Mouse (Mus musculus): ENCODE measurements at regions not wholly inside any gene's neighbourhood (a gene's known extent, or its start where the extent isn't known, plus 50 kb on each side); places are given as distances from the start of the nearest gene placed in this dataset.

DNA sequence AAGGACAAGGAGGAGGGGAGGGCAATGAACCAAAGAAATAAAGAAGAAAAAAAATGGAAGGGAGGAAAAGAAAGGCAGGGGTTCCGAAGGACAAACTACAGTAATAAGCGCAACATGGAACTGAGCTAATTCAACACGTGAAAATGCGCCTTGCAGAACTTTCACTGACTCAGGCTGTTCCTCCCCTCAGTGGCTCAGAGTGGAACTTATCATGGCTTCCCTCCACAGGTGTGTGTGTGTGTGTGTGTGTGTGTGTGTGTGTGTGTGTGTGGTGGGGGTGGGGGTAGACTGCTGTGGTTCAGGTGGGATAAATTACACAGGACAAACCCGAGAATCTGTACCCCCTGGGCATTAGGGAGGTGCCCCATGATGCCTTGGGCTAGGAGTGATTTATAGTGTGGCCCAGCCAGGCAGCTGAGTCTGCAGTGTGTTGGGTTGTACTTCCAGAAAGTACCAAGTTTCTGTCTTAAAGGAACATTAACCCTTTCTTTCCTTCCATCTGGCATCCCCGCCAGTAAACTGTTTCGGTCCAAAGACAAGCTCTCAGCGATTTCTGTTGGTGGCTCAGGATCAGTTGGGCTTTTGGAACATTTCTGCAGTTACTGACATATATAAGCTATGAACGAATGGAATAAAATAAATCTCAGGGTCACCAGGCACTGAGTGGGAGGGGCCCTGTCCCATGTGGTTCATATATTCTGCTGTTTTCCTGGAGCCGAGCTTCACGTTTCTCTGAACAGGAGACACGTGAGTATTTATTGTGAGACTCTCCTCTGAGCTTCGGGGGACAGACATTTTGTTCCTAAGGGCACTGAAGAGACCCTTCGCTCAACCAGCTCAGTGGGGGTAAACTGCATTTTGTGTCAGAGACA, 71.1 kb upstream of the Lnx1 start:
- no peak for DNase-seq (ENCODE audit: low read depth, low spot score)

DNA sequence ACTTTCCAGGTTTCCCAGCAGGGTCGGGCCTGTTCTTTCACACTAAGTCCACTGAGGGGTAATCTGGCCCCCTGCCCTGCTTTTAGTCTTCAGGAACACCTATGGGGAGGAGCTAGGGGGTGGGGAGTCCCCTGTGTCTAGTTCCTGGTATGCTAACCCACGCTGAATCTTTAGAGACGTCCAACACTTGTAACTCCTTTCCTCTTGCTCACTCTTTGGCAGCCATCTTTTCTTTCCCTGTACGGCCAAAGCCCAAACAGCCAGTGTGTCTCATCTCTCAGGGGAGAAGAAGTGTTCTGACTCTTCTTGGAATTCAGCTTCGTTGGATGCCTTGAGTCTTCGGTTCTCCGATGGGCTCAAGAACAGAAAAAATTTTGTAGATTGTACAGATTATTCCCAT, 68.4 kb upstream of the Lnx1 start:
- no peak for DNase-seq (ENCODE audit: low read depth, low spot score)

DNA sequence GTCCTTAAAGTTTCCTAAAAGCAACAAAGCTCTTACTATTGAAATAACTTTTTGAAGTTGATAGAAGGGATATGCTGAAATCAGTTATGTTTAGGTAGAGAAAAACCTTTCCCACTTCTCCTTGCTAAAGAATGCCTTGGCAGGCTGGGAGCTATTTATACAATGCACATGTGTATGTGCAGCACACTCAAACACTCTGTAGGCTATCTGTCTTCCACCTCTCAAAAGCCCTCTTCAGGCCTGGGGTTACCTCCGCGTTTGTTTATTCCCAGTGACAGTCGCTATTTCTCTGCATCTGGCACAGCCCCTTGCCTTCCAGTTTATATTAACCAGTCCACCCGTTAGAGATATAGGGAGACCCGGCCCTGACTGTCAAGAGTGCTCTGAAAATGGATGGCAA, 66.3 kb upstream of the Lnx1 start:
- DNase-seq (ENCODE audit: low read depth, low spot score) = no peak

DNA sequence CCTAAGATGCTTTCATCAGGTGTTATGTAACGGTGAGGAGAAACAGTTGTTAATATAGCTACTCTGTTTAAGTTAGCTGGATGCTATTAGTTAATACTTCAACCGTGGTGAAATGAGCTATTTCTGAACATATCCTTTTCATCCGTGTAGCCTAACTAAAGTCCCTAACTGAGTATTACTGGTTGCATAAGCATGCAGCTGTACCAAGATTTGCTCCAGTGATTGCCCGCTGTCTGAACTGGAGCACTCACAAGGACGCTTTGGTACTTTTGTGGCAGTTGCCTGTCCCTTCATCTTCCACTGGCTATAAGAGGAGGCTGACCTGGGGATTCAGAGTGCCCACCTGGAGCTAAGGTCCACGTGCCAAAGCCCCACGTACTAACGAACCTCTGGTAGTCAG, 65.3 kb upstream of the Lnx1 start:
- DNase-seq (ENCODE audit: low read depth, low spot score) = no peak

DNA sequence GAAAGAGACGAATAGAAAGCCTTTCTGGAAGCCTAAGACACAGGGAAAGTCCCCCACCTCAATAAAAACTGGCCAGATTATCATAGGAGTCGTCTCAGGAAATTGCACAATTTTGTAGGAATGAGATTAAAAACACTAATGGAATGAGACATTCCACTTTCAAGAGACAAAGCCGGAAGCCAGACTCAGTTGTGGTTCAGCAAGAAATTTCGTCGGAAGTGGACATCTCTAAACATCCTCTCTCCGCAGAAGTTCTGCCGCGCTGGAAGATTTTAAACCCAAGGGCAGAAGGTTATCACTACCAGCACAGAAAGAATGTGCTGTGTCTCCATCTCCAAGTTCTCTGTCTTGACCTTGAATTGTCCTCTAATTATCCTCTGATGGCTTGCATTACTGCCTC, 63.5 kb upstream of the Lnx1 start:
- DNase-seq (ENCODE audit: low read depth, low spot score) = no peak

DNA sequence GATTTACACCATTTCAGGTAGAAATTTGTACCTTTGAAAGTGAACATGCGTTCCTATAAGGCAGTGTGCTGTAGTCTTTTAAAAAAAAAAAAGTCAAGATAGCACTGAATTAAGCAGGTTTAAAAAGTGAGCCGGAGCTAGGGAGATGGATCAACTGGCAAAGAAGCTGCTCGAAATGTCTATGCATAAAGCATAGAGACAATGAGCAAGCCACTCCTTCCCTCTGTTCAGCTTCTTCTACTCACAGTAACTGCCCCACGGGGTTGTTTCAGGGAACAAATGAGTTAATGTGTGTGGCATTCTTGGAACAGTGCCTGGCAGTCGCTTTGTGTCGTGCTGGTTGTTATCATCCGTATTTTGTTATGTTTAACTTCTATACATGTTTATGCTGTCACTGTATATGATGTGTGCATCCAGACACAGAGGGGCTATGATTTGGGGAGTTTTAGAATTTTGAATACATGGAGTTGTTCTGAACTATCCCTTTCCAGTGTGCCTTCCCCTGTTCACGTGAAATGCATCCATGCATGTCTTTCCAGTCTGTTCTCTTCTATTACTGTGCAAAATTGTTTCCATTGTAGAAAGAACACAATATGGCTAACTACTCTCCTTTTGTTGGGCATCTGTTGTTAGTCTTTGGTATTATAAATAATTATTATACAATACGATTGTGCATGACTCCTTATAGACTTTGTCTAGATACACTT, 62.5 kb upstream of the Lnx1 start:
- peak; percentile 68 for DNase-seq (ENCODE audit: low read depth, low spot score)

DNA sequence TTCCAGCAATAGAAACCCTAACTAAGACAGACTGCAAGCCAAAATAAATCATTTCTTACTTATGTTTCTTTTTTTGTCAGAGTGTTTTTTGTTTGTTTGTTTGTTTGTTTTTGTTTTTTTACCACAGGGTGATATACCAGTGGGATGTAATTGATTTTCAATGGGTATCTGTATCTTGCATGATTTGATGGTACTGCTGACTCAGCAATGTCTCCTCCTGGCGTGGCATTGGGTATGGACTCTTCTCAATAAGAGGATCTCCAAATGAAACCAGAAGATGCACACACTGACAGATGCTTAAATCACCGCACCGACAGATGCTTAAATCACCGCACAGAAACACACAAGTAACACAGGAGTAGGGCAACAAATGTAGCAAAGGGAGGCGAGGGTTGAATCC, 54.8 kb upstream of the Lnx1 start:
- DNase-seq (ENCODE audit: low read depth, low spot score) = no peak

DNA sequence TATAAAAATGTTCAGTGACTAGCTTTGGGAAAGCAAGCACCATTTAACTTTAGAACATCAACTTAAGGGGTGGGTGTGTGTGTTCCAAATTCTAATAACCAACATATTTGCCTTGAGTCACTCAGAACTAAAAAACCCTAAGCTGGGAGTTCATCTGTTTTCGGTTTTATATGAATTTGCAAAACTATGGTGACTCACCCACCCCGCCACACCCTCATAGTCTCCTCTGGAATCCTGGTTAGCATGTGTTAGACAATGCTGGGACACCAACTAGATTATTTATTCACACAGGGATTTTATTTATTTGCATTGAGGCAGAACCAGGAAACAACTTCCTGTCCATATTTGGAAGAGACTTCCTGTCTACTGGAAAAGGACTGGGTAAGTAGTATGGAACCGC, 50.2 kb upstream of the Lnx1 start:
- peak; percentile 97 for DNase-seq (ENCODE audit: low read depth, low spot score)

Data from 3T3-L1 (cell line).